Mouse (Mus musculus) spleen, adult 12 weeks (tissue): ENCODE measurements around the gene Nox3.

Experiments
- DNase-seq: peaks from one replicate; pipeline ENCODE4 v3.0.0; 2022; ENCODE audit warnings: low spot score

Gene Nox3

GRCm38 (mm10) chr17:3696161-3696560, at the start of gene Nox3:
TSS of gene Nox3 (minus strand) at chr17:3696261.
- DNase-seq: no peak

- DNase-seq: no peak
Measured at GRCm38 (mm10) chr17:3744402-3744801, 48.3 kb upstream of the Nox3 start.

- no peak for DNase-seq
Measured at GRCm38 (mm10) chr17:3736936-3737335, 40.9 kb upstream of the Nox3 start.

GRCm38 (mm10) chr17:3734286-3734685, 38.2 kb upstream of the Nox3 start:
- DNase-seq: no peak

GRCm38 (mm10) chr17:3705350-3705930, 9.4 kb upstream of the Nox3 start:
- no peak for DNase-seq

- DNase-seq: no peak
Measured at GRCm38 (mm10) chr17:3702320-3702719, 6.3 kb upstream of the Nox3 start.

GRCm38 (mm10) chr17:3692817-3693216, 3.2 kb downstream of the Nox3 start:
- DNase-seq: no peak

GRCm38 (mm10) chr17:3690499-3691258, 5.4 kb downstream of the Nox3 start:
- no peak for DNase-seq

- no peak for DNase-seq
Measured at GRCm38 (mm10) chr17:3683662-3684061, 12.4 kb downstream of the Nox3 start.

GRCm38 (mm10) chr17:3669226-3669625, 26.8 kb downstream of the Nox3 start:
- no peak for DNase-seq

- no peak for DNase-seq
Measured at GRCm38 (mm10) chr17:3667287-3667686, 28.8 kb downstream of the Nox3 start.

GRCm38 (mm10) chr17:3665321-3665720, 30.7 kb downstream of the Nox3 start:
- no peak for DNase-seq

- DNase-seq: no peak
Measured at GRCm38 (mm10) chr17:3659497-3659896, 36.6 kb downstream of the Nox3 start.

GRCm38 (mm10) chr17:3650377-3650776, 45.7 kb downstream of the Nox3 start:
- no peak for DNase-seq

- no peak for DNase-seq
Measured at GRCm38 (mm10) chr17:3643582-3643981, 52.5 kb downstream of the Nox3 start.

GRCm38 (mm10) chr17:3641456-3641855, 54.6 kb downstream of the Nox3 start:
- no peak for DNase-seq

GRCm38 (mm10) chr17:3638757-3639156, 57.3 kb downstream of the Nox3 start:
- DNase-seq: no peak

- DNase-seq: no peak
Measured at GRCm38 (mm10) chr17:3632501-3632900, 63.6 kb downstream of the Nox3 start.

GRCm38 (mm10) chr17:3616329-3617216, 79.5 kb downstream of the Nox3 start:
- DNase-seq: no peak

- DNase-seq: no peak
Measured at GRCm38 (mm10) chr17:3615553-3615952, 80.5 kb downstream of the Nox3 start.

- DNase-seq: no peak
Measured at GRCm38 (mm10) chr17:3611781-3612075, 84.3 kb downstream of the Nox3 start.

GRCm38 (mm10) chr17:3610928-3611780, 84.9 kb downstream of the Nox3 start:
- DNase-seq: no peak
